Mouse (Mus musculus): ENCODE measurements around the gene Tdgf1.

The Tdgf1 gene

DNA sequence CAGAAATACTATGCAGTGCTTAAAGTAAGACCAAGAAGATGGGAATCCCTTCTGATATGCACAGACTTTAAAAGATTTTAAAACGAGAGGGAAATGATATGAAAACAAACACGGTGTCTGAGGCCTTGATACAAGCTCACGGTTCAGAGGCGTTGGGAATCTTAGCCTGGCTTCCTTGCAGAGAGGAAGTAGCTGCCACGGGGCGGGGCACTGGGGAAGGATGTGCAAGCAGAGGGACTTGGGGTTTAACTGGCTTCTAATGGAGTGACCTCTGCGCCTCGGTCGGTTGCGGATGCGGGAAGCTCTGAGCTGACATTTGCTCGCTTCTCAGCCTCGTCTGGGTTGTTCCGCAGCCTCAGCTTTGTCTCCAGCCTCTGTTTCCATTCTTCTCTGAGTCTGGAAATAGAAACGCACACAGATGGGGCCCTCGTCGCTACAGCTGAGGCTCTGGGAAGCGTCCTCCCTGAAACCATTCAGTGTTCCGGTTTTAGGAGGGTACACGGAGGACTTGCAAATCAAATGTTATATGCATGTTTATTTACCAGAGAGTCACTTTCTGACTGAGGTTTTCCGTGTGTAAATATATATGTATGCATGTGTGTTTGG, 31.2 kb downstream of the Tdgf1 start:
- DNase-seq (ENCODE audit: low spot score): no peak

DNA sequence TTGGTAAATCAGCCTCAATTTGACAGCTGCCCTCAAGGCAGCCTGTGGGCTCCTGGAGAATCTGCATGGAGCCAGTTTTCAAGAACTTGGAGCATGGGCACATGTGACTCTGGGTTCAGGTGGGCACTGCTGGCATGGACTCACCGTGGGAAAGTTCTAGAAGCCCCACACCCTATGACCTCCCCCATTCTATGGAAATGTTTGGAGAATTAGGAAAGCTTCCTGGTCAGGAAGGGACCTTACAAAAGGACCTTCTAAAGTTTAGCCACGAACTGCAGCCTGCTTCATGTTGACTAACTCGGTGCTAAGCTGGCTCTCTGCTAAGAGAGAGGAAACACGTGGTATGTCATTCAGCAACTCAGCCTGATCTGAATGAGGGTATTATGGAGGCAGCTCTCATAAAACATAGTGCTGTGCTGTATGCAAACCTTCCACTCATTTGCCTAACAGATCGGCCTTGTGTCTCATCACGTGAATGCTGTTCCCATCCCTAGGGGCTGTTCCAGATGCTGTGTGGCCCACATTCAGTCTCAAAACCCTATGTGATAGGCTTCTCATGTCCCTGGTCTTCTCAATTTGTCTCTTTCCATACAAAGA, 36.5 kb downstream of the Tdgf1 start:
- DNase-seq (ENCODE audit: low spot score): no peak

DNA sequence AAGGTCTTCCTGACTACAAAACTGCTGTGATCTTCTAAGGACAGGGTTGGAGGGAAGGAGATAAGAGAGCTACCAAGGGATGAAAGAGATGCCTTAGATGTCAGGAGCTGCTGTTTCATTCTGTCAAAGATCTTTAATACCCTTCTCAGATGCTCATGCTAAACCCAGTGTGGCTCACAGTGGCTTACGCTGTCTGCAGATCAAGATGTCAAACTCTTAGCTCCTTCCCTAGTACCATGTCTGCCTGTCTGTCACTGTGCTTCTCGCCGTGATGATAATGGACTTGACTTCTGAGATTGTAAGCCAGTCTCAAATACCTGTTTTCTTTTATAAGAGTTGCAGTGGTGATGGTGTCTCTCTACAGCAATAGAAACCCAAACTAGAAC, 37.3 kb downstream of the Tdgf1 start:
- no peak for DNase-seq (ENCODE audit: low spot score)

DNA sequence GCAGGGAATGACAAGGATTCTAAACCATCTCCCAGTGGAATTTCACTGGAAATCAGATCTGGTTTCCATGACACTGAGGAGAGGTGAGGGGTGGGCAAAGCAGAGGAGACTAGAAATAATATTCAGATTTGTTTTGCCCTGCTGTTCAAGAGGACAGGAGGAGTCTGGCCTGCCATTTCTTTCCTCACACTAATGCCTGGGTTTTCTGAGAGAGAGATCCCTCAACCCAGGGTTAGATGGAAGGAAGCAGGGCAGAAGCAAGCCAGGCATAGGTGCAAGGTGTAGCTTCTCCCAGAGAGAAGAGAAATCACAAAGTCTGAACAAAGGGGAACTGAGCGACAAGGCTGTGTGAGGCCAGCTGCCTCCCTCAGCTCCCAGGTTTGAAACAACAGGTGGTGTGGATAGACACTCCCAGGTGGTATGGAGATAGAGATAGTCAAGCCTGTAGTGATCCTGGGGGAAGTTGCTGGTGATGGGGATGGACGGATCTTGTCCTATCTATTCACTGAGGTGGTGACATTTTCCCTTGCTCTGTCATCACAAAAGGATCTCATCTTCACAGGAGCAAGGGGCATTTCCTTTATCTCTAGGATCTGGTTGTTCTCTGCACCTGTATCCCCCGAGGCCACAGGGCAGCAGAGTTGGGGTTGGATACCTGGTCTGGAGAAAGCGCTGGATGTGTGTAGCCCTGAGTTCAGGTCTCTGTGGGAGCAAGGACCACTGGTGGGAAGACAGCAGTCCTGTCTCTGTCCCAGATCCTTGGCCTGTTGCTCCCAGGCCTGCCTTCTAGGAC, 37.9 kb downstream of the Tdgf1 start:
- no peak for DNase-seq (ENCODE audit: low spot score)

DNA sequence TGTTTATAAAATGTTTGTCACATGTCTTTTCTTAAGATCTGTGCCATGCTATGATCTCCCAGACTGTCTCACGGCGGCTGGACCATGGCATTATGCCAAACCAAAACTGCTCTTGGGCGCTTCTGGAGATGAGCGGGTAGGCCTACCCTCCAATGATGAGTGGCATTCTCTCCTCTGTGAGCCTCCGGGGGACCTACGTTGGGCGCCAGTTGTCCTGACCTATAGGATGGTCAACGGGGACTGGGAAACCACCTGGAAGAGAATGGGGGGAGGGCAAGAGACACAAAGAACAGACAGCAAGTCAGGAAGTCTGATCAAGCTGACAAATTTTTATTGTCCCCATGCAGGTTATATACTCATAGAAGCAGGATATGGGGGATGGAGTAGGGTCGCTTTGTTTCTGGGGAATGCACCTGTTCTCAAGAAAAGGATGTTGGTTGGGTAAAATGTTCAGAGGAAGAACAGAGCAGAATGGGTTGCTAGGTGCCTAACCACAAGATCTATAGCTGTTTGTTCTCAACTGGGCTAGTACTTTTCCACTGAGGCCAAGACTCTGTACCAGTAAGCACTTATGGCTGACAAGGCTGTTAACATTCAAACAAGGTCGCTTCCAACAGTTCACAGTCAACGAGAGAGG, 38.6 kb downstream of the Tdgf1 start:
- no peak for DNase-seq (ENCODE audit: low spot score)

DNA sequence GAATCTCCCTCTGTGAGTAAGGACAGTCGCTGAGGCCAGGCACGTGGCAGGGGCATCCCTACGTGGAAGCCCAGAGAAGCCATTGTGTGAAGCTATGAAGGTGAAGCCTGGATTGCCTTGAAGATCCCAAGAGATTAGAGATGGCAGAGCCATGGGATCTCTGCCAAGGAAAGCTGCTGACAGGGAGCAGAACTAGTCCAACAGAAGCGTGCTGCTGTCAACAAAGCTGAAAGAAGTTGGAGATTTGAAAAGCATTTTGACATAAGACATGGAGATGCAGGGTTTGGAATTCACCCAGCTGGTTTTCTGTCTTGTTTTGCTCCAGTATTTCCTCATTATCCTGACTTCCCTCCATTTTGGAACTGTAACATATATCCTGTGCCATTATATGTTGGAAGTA, 43.7 kb downstream of the Tdgf1 start:
- DNase-seq (ENCODE audit: low spot score): no peak

DNA sequence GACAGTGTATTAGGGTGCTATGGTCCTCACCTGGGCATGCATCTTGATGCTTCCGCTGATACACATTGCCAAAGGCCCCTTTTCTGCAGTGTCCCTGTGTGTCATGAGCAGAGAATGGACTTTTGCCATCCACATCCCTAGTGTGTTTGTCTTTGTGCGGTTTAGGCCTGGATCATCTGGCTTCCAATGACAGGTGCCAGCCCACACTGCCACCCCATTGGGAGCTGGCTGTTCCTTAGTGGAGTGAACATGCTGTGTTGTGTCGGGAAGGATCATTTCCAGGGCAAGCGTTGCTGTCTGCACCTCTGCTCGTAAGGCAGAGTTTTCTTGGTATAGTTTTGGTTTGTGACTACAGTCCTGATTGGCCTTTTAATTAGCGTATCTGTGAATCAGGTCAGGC, 44.8 kb downstream of the Tdgf1 start:
- DNase-seq (ENCODE audit: low spot score): no peak

DNA sequence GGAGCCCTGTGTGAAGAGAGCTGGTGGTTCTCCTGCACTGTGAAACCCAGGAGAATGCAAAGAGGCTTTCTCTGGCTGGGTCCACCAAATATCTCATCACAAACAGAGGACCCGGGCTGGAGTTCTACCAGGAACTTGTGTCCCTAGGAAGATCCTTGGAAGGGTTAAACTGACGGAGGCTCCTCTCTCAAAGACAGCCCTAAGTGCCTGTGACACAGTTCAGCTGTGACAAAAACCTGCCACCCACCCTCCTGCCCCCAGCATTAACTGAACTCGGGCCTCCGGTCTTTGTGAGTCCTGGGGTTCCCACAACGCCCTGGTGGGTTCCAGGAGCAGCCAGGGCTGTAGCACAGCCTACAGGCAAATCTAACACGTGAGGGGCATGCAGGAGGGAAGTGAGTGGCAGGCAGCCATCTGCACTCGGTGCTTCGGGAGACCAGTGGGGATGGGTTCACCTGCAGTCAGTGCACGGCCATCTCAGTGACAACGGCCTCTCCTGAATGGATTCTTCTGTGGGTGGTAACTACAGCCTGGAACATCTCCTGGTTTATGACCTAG, 46.4 kb downstream of the Tdgf1 start:
- DNase-seq (ENCODE audit: low spot score): no peak

DNA sequence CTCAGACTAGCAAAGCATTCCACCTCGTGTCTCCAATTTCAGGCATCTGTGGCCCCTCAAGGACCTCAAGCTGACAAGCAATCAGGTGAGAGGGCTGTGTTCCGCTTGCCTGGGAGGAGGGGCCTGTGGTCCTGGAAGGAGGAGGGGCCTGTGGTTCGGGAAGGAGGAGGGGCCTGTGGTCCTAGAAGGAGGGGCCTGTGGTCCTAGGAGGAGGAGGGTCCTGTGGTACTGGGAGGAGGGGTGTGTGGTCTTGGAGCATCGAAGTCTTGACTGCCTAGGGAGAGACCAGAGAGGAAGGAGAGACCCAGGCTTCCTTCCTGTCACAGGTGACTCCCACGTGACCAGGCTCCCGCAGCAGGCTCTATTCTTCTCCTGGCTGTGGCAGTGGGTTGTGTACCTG, 49.4 kb downstream of the Tdgf1 start:
- DNase-seq (ENCODE audit: low spot score): no peak

DNA sequence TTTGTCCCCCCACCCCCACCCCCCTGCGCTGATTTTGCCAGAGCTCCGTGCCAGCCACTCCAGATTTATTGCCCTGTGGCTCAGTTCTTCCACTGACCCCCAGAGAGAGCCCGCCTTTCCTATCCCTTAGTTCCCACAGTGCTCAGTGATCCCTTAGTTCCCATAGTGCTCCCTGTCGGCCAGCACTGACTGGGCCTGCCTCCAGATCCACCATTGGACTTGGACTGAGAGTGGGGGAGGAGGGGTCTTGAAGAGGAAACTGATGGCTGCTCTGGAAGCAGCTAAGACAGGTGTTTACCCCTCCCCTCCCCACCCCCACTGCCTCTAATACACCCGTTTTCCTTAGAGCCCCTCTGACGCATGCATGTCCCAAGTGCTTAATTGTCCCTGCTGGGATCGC, 50.0 kb downstream of the Tdgf1 start:
- DNase-seq (ENCODE audit: low spot score): no peak

DNA sequence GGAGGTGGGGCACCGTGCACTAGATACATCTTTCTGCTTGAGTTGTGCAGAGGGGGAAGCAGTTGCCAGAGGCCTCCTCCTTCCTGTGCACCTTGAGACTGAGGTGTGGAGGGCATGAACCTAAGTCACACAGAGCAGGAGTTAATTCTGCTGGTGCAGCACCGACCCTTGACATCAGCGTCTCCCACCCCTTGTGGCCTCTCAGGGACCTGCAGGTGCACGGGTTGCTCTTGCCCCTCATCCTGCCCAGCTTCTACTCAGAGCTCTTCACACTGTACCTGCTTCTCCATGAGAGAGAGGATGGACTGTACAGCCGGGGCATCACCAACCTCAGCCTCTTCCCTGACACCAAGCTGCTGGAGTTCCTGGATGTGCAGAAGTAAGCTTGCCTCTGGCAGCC, 50.5 kb downstream of the Tdgf1 start:
- no peak for DNase-seq (ENCODE audit: low spot score)

DNA sequence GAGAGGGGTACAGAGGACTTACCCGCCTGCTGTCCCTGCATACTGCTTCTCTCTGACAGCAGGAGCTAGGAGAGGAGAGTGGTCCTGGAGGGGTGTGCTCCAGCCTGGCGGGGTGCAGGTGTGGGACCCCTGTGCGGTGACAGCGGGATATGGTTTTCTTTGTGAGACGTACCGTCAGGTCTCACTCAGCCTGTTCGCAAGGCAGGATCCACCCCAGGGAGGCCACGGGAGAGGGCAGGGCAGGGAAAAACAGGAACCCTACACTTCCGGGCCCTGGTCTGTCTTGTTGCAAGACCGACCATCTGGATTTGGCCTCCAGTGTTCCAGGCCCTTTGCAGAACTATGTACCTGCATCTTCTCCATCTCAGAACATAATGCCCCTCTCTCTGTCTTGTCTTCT, 52.5 kb downstream of the Tdgf1 start:
- no peak for DNase-seq (ENCODE audit: low spot score)

DNA sequence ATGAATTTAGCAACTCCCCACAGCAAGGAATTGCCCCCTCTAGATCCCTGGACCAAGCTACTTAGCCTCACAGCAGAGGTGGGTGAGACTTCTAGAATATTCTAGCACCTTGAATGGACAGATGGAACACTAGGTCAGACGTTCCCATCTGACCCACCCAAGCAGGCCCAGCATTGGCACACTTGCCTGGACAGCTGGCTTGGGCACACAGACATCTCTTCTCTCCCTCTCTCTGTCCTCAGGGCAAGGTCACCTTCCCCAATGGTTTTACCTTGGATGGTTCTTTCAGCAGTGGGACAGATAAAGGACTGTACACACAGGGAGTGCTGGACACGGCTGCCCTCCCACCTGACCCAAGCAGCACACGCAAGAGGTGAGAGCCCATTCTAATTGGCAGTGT, 53.4 kb downstream of the Tdgf1 start:
- DNase-seq (ENCODE audit: low spot score): no peak

DNA sequence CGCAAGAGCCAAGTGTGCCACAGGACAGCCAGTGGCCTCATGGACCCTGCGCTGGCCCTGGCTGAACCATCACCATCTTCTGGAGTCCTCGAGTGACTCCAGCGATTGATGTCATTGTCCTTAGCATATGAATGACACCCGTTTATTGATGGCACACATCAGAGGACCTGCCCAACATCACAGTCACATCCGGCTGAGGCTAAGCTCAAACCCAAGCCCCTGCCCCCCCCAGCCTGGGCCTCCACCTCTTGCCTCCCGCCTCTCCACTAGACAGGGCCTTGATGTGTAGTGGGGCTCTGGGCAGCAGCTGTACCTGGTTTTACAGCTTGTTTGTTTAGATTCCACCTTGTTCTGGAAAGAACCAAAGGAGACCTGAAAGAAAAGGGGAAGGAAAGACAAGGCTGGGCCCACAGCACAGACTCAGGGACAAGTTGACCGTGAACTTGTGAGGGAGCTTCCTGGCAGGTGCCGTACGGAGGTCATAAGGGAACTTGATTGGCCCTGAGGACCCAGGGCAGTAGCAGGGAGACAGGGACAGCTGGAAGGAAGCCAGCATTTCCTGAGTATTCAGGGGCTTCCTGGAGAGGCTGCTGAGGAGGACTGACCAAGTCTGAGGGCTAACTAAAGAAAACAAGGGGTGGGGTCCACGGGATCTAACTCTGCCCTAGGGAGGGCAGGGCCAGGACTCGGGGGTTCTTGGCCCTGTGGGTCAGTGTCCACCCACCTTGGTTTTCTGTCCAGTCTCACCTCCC, 54.7 kb downstream of the Tdgf1 start:
- DNase-seq (ENCODE audit: low spot score): no peak

DNA sequence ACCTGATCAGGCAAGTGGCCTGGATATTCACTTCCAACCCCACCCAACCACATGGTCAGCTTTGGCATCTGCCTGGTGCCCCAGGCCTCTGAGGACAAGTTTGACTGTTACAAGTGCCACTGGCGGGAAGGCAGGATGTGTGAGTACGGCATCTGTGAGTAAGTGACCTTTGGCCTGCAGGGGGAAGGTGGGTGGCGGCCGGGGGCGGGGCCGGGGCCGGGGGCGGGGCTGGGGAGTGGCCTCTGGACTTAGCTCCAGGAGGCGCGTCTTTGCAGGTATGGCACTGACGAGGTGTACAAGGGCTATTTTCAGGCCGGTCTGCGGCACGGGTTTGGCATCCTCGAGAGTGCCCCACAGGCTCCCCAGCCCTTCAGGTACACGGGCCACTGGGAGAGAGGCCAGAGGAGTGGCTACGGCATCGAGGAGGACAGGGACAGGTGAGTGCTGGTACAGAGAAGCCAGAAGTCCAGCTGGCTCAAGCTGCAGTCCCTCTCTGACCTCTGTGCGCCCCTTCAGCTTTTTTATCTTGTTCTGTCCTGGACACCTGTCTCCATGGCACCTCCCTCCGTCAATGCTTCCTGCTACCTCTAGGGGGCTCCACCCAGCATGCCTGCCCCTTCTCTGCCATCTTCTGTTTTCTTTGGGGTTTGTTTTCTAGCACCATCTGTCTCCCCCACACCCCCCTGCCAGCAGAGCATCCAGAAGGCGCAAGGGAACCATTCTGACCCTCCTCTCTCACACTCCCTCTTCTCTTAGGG, 55.8 kb downstream of the Tdgf1 start:
- no peak for DNase-seq (ENCODE audit: low spot score)

Data from urinary bladder, postnatal 10 days (tissue).